Mouse (Mus musculus): Measurements from ENCODE around the gene Chil1. TPM values are rescaled to one million over a fixed set of nuclear protein-coding genes. Genes with fewer than 3 reads are reported as not detected.
A peak's percentile ranks its signal among the peaks of the same experiment; 100 is the strongest.

Gene Chil1
- polyA plus RNA-seq, 1 experiment = 2.0 TPM

- DNase-seq (ENCODE audit: low read depth) = no peak
- TF ChIP-seq CTCF (IDR thresholded peaks at IDR 0.05; ENCODE audit: borderline replicate concordance, extremely low read depth, insufficient read depth, insufficient read length) = no peak
- no peak for TF ChIP-seq POLR2A (IDR thresholded peaks at IDR 0.05; ENCODE audit: borderline replicate concordance, extremely low read depth, insufficient read depth, insufficient read length, poor library complexity, severe bottlenecking)
Measured at GRCm38 (mm10) chr1:134177976-134178375, 4.0 kb upstream of the Chil1 start.

- DNase-seq (ENCODE audit: low read depth) = no peak
- TF ChIP-seq CTCF (IDR thresholded peaks at IDR 0.05; ENCODE audit: borderline replicate concordance, extremely low read depth, insufficient read depth, insufficient read length) (no peak), POLR2A (IDR thresholded peaks at IDR 0.05; ENCODE audit: borderline replicate concordance, extremely low read depth, insufficient read depth, insufficient read length, poor library complexity, severe bottlenecking) (no peak)
Measured at GRCm38 (mm10) chr1:134184089-134184488, 2.1 kb downstream of the Chil1 start.

- peak; percentile 55 for DNase-seq (ENCODE audit: low read depth)
- no peak for TF ChIP-seq CTCF (IDR thresholded peaks at IDR 0.05; ENCODE audit: borderline replicate concordance, extremely low read depth, insufficient read depth, insufficient read length)
Measured at GRCm38 (mm10) chr1:134188217-134188616, 6.2 kb downstream of the Chil1 start.

GRCm38 (mm10) chr1:134188989-134189729 lies 7.2 kb downstream of the Chil1 start:
- peak; percentile 72 for DNase-seq (ENCODE audit: low read depth)
- TF ChIP-seq CTCF (IDR thresholded peaks at IDR 0.05; ENCODE audit: borderline replicate concordance, extremely low read depth, insufficient read depth, insufficient read length) (peak; percentile 13; the same call in 1 of the 2 replicates), POLR2A (IDR thresholded peaks at IDR 0.05; ENCODE audit: borderline replicate concordance, extremely low read depth, insufficient read depth, insufficient read length, poor library complexity, severe bottlenecking) (no peak)

- DNase-seq (ENCODE audit: low read depth) = no peak
- TF ChIP-seq POLR2A (IDR thresholded peaks at IDR 0.05; ENCODE audit: borderline replicate concordance, extremely low read depth, insufficient read depth, insufficient read length, poor library complexity, severe bottlenecking) (no peak), CTCF (IDR thresholded peaks at IDR 0.05; ENCODE audit: borderline replicate concordance, extremely low read depth, insufficient read depth, insufficient read length) (no peak)
Measured at GRCm38 (mm10) chr1:134191192-134191591, 9.2 kb downstream of the Chil1 start.

- no peak for TF ChIP-seq CTCF (IDR thresholded peaks at IDR 0.05; ENCODE audit: borderline replicate concordance, extremely low read depth, insufficient read depth, insufficient read length)
- TF ChIP-seq POLR2A (IDR thresholded peaks at IDR 0.05; ENCODE audit: borderline replicate concordance, extremely low read depth, insufficient read depth, insufficient read length, poor library complexity, severe bottlenecking) = no peak
Measured at GRCm38 (mm10) chr1:134192024-134192423, 10.0 kb downstream of the Chil1 start.

GRCm38 (mm10) chr1:134193126-134193525 lies 11.2 kb downstream of the Chil1 start, which contains the start of gene Mybph:
Mybph (plus strand) TSS chr1:134193448.
- no peak for TF ChIP-seq CTCF (IDR thresholded peaks at IDR 0.05; ENCODE audit: borderline replicate concordance, extremely low read depth, insufficient read depth, insufficient read length)
- no peak for DNase-seq (ENCODE audit: low read depth)

More at GRCm38 (mm10) chr1:134192024-134192423, 10.0 kb downstream of the Chil1 start:
- DNase-seq (ENCODE audit: low read depth) = no peak

GRCm38 (mm10) chr1:134193674-134194197 lies 11.8 kb downstream of the Chil1 start:
- no peak for DNase-seq (ENCODE audit: low read depth)
- TF ChIP-seq POLR2A (IDR thresholded peaks at IDR 0.05; ENCODE audit: borderline replicate concordance, extremely low read depth, insufficient read depth, insufficient read length, poor library complexity, severe bottlenecking) (no peak), CTCF (IDR thresholded peaks at IDR 0.05; ENCODE audit: borderline replicate concordance, extremely low read depth, insufficient read depth, insufficient read length) (no peak)

GRCm38 (mm10) chr1:134194298-134195022 lies 12.5 kb downstream of the Chil1 start:
- TF ChIP-seq CTCF (IDR thresholded peaks at IDR 0.05; ENCODE audit: borderline replicate concordance, extremely low read depth, insufficient read depth, insufficient read length) (no peak), POLR2A (IDR thresholded peaks at IDR 0.05; ENCODE audit: borderline replicate concordance, extremely low read depth, insufficient read depth, insufficient read length, poor library complexity, severe bottlenecking) (no peak)
- DNase-seq (ENCODE audit: low read depth) = no peak

- no peak for DNase-seq (ENCODE audit: low read depth)
- no peak for TF ChIP-seq CTCF (IDR thresholded peaks at IDR 0.05; ENCODE audit: borderline replicate concordance, extremely low read depth, insufficient read depth, insufficient read length)
- no peak for TF ChIP-seq POLR2A (IDR thresholded peaks at IDR 0.05; ENCODE audit: borderline replicate concordance, extremely low read depth, insufficient read depth, insufficient read length, poor library complexity, severe bottlenecking)
Measured at GRCm38 (mm10) chr1:134195117-134195516, 13.1 kb downstream of the Chil1 start.

- TF ChIP-seq CTCF (IDR thresholded peaks at IDR 0.05; ENCODE audit: borderline replicate concordance, extremely low read depth, insufficient read depth, insufficient read length) (no peak), POLR2A (IDR thresholded peaks at IDR 0.05; ENCODE audit: borderline replicate concordance, extremely low read depth, insufficient read depth, insufficient read length, poor library complexity, severe bottlenecking) (no peak)
- DNase-seq (ENCODE audit: low read depth) = peak; percentile 50
Measured at GRCm38 (mm10) chr1:134195571-134195970, 13.6 kb downstream of the Chil1 start.

Data from brain, embryonic 14.5 days (tissue).